Mouse (Mus musculus) heart, postnatal 25 days (tissue): ENCODE measurements at regions not wholly inside any gene's neighbourhood (a gene's known extent, or its start where the extent isn't known, plus 50 kb on each side); places are given as distances from the start of the nearest gene placed in this dataset.

Experiments
- DNase-seq: peaks from one replicate; pipeline ENCODE4 v3.0.0; 2022; ENCODE audit warnings: low spot score
- intact Hi-C: fragments of 180-260 bp; cut with DNase I; formaldehyde crosslinking; loops from one replicate; pipeline ENCODE4 v1.15.1; 2025

DNA sequence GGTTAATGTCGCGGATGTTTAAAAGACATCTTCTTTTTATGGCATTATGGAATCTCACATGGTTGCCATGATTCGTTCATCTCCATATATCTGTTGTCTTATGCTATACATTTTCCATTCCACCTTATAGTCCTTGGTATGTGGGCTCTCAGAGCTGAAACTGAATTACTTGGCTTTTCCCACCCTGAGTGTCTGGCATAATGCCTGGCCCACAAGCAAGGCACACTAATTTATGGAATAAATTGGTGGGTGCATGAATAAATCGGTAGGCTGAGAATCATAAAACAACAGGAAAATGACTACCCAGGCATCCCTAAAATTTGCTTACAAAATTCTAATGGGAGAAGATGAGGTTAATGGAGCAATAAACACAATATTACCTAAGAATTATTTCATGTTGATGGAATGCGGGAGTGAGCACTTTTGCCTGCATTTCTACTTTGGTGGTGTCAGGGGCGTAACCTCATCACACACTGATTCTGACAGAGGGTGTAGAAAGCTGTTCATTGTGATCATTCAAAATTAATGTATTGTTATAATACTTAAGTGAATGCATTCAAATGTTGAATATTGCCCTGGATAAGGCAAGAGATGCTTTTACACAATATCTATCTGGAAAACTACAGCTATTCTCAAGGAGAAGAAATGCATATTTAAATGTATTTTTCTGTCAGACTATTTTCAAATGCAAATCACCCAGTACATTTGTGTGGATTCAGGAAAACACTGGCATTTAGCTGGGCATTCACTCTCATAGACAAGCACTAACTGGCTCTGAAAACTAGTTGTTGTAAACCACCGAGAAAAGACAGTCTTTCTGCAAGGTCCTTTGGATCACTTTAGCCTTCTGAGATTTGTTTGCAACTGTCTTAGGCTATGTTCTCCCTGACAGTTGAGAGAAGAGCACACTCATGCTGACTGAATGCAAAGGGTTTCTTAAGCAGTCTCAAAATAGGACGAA lies 190.1 kb downstream of the Pcdh18 start:
- DNase-seq, result no peak
- intact Hi-C loops, result no loop called here

GRCm38 (mm10) chr3:49527642-49528041 lies 229.5 kb downstream of the Pcdh18 start:
- intact Hi-C loops, result no loop called here
- DNase-seq, result no peak

GRCm38 (mm10) chr3:49520088-49520487 lies 237.0 kb downstream of the Pcdh18 start:
- intact Hi-C loops, result no loop called here
- no peak for DNase-seq

DNA sequence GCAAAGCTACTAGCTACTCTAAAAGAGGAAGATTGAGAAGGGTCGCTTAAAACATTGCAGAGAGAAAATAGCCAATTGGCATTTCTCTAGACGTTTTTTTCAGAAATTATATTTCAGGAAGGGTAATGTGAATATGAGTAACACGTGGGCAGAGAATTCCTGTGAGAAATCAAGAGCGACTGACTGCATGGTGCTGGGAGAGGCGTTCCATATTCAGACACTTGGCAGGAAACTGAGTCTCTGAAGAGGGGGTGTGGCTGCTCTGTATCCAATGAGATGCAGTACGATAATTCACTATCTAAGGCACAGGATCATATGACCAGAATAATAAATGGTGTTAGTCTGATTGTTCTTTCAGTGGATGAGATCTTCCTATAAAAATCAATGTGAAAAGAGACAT lies 252.5 kb downstream of the Pcdh18 start:
- no peak for DNase-seq

GRCm38 (mm10) chr3:49502351-49502750 lies 254.8 kb downstream of the Pcdh18 start:
- no peak for DNase-seq
- intact Hi-C loops, result loop anchor here (10.0 kb wide), 1 partner anchor 252 kb away; the partner anchor contains the start of gene Pcdh18

More for the DNA sequence above, 252.5 kb downstream of the Pcdh18 start:
- intact Hi-C loops, result loop anchor here (10.0 kb wide), 1 partner anchor 250 kb away; the partner anchor contains the start of gene Pcdh18

- intact Hi-C loops, result no loop called here
- DNase-seq, result peak; percentile 3
Observed at GRCm38 (mm10) chr3:49485105-49485504, 272.0 kb downstream of the Pcdh18 start.
